Mouse (Mus musculus) bone marrow, adult 2 months (tissue): ENCODE data around the gene Fam222a. TPM values are rescaled to one million over a fixed set of nuclear protein-coding genes. Genes with fewer than 3 reads are reported as not detected.

Experiments used
- H3K27ac ChIP-seq: fragments of 200-500 bp; 2 replicates; pipeline ENCODE4 v1.5.1; 2012; ENCODE audit warnings: low read depth, mild to moderate bottlenecking, control low read depth, inconsistent platforms, low read length; ENCODE audit not compliant: control insufficient read depth, poor library complexity, insufficient read depth
- H3K4me1 ChIP-seq: fragments of 200-500 bp; 2 replicates; pipeline ENCODE4 v1.6.1; 2011; ENCODE audit warnings: low read length; ENCODE audit not compliant: control insufficient read depth, insufficient read depth
- H3K4me3 ChIP-seq: fragments of 200-500 bp; replicated peaks from 2 replicates; pipeline ENCODE3; 2011; ENCODE audit warnings: mild to moderate bottlenecking, low read depth, low read length, control low read depth; ENCODE audit not compliant: control insufficient read depth
- CTCF ChIP-seq: fragments of 200-500 bp; IDR thresholded peaks from 2 replicates; pipeline ENCODE4 v1.5.1; 2011; ENCODE audit warnings: low read length, control low read depth; ENCODE audit not compliant: control insufficient read depth, insufficient read depth
- POLR2A ChIP-seq: fragments of 200-500 bp; IDR thresholded peaks from 2 replicates; pipeline ENCODE4 v1.6.1; 2011; ENCODE audit warnings: low read depth, mild to moderate bottlenecking, control low read depth, low read length, borderline replicate concordance; ENCODE audit not compliant: control insufficient read depth
- WGBS: fragments of 180-500 bp; shearing (Covaris S2); methylation state at CpG from one replicate; pipeline ENCODE4 v1.1.7; 2018; 5-methylcytosine and 5-hydroxymethylcytosine counted together
- polyA plus RNA-seq: library from polyadenylated mRNA; stranded (reverse); fragments of >200 nt; gene quantifications from 2 replicates; pipeline ENCODE4 v1.2.4, GENCODE M21; 2011; ENCODE audit warnings: low replicate concordance; ENCODE audit not compliant: missing spikeins, insufficient read depth, insufficient read length

Gene Fam222a
- polyA plus RNA-seq, 1 experiment, result not detected

GRCm38 (mm10) chr5:114638769-114639644 lies 71.2 kb downstream of the Fam222a start:
- no peak overlapping the region for H3K27ac ChIP-seq
- H3K4me3 ChIP-seq, result peak overlapping the region; percentile 27
- 11% methylated on average over 22 of the region's 22 CpGs for WGBS
- no peaks in the 10 kb centered on the region; the same call in 1 of the 2 replicates for H3K4me1 ChIP-seq
- TF ChIP-seq POLR2A, result no peak
- peak; percentile 91 for TF ChIP-seq CTCF

- no peak overlapping the region for H3K27ac ChIP-seq
- no peaks in the 10 kb centered on the region; the same call in 1 of the 2 replicates for H3K4me1 ChIP-seq
- 27% methylated on average over 7 of the region's 7 CpGs for WGBS
- no peak for TF ChIP-seq CTCF
- no peak for TF ChIP-seq POLR2A
- no peak overlapping the region for H3K4me3 ChIP-seq
Observed at GRCm38 (mm10) chr5:114639645-114639957, 71.8 kb downstream of the Fam222a start.

GRCm38 (mm10) chr5:114640809-114641208 lies 73.0 kb downstream of the Fam222a start:
- no peak overlapping the region for H3K27ac ChIP-seq
- TF ChIP-seq POLR2A, result no peak
- no peak for TF ChIP-seq CTCF
- H3K4me3 ChIP-seq, result no peak overlapping the region
- no peaks in the 10 kb centered on the region; the same call in 1 of the 2 replicates for H3K4me1 ChIP-seq
- 60% methylated on average over 10 of the region's 10 CpGs for WGBS

- 19% methylated on average over 6 of the region's 6 CpGs for WGBS
- no peak overlapping the region for H3K27ac ChIP-seq
- H3K4me1 ChIP-seq, result no peaks in the 10 kb centered on the region; the same call in 1 of the 2 replicates
- no peak for TF ChIP-seq CTCF
- TF ChIP-seq POLR2A, result no peak
- no peak overlapping the region for H3K4me3 ChIP-seq
Observed at GRCm38 (mm10) chr5:114644918-114645317, 77.1 kb downstream of the Fam222a start.

GRCm38 (mm10) chr5:114645916-114646315 lies 78.1 kb downstream of the Fam222a start:
- TF ChIP-seq CTCF (no peak), POLR2A (no peak)
- Histone ChIP-seq H3K4me1 (no peaks in the 10 kb centered on the region; the same call in 1 of the 2 replicates), H3K4me3 (no peak overlapping the region), H3K27ac (no peak overlapping the region)
- WGBS, result 85% methylated on average over 5 of the region's 5 CpGs

GRCm38 (mm10) chr5:114647211-114647974 lies 79.6 kb downstream of the Fam222a start:
- no peak overlapping the region for H3K27ac ChIP-seq
- no peaks in the 10 kb centered on the region; the same call in 1 of the 2 replicates for H3K4me1 ChIP-seq
- H3K4me3 ChIP-seq, result peak overlapping the region; percentile 29
- 5% methylated on average over 27 of the region's 27 CpGs for WGBS
- no peak for TF ChIP-seq CTCF
- no peak for TF ChIP-seq POLR2A

- no peak overlapping the region for H3K27ac ChIP-seq
- no peak for TF ChIP-seq CTCF
- TF ChIP-seq POLR2A, result no peak
- H3K4me1 ChIP-seq, result no peaks in the 10 kb centered on the region
- H3K4me3 ChIP-seq, result no peak overlapping the region
- WGBS, result 81% methylated on average over 11 of the region's 11 CpGs
Observed at GRCm38 (mm10) chr5:114648728-114649311, 81.0 kb downstream of the Fam222a start.

GRCm38 (mm10) chr5:114651002-114651401 lies 83.2 kb downstream of the Fam222a start:
- no peak overlapping the region for H3K4me3 ChIP-seq

More at GRCm38 (mm10) chr5:114651002-114651401, 83.2 kb downstream of the Fam222a start:
- WGBS, result 18% methylated on average over 14 of the region's 14 CpGs
- TF ChIP-seq CTCF, result no peak
- TF ChIP-seq POLR2A, result no peak
- Histone ChIP-seq H3K27ac (peak overlapping the region; percentile 14; the same call in 1 of the 2 replicates), H3K4me1 (no peaks in the 10 kb centered on the region)
